In the genomic region with DNA sequence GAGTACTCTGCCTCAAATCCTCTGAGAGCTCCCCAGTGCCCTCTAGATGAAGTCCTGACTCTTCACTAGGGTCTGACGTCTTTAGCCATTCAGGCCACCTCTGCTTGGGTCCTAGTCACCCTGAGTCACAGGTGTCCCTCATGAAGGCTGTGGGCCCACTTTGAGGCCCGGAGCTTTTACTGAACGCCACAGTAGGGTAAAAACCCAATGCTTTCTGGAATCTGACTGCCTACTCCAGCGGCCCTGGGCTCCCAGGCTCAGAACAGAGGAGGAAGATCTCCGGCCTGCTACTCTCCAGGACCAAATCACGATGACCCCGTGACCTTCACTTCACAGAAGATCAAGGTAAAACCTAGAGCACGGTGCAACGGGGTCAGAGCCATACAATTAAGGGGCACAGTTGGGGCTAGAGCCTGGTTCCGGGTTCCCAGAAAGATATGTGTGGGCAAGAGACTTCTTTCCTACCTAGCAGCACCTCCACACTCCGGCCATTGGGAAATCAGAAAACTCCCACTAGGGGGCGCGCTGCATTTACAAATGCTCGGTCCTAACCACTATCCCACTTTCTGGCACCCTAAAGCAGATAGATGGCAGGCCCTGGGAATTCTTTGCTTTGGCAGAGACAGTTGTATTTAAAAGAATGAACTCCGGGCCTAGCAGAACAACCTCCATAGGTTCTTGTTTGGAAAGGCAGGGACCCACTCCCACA, we compare ENCODE assay signal across 8 mouse cellular contexts. TPM values are rescaled to one million over a fixed set of nuclear protein-coding genes. Genes with fewer than 3 reads are reported as not detected.
DNase-seq lines count a peak whose midpoint lies in the region; ATAC-seq lines count a peak whose summit lies in the region.

No protein-coding gene starts in this region.

- DNase-seq in 3T3-L1 (ENCODE audit: low read depth, low spot score) = peak; percentile 94
- DNase-seq in adrenal gland, postnatal 36 days = peak; percentile 90 to 92
- DNase-seq in embryonic facial prominence, embryonic 11.5 days (ENCODE audit: low spot score) = peak; percentile 87
- DNase-seq in heart, embryonic 10.5 days (ENCODE audit: low spot score) = peak; percentile 84
- peak; percentile 71 for DNase-seq in naive thymus-derived CD4-positive, alpha-beta T cell, adult 2 months (ENCODE audit: low read depth)
- peak; percentile 61 to 65 for DNase-seq in spleen, postnatal 36 days (ENCODE audit: low spot score in 2 of 2)

- H3K27me3 ChIP-seq in embryonic facial prominence, embryonic 11.5 days (ENCODE audit: control insufficient read depth, insufficient read depth, low read length) = no peaks in the 10 kb centered on the region
- no peaks in the 10 kb centered on the region for H3K27me3 ChIP-seq in heart, embryonic 10.5 days (ENCODE audit: insufficient read depth, poor library complexity, severe bottlenecking)
- no peaks in the 10 kb centered on the region for H3K27me3 ChIP-seq in kidney, embryonic 14.5 days (ENCODE audit: control insufficient read depth, insufficient read depth, low read length)
- H3K27me3 ChIP-seq in limb, embryonic 12.5 days = peaks cover 13% of the 10 kb centered on the region; the same call in 1 of the 2 replicates

- no peak overlapping the region for H3K27ac ChIP-seq in embryonic facial prominence, embryonic 11.5 days (replicated peaks; ENCODE audit: low read depth, low read length)
- no peak overlapping the region for H3K27ac ChIP-seq in heart, embryonic 10.5 days
- no peak overlapping the region for H3K27ac ChIP-seq in kidney, embryonic 14.5 days (ENCODE audit: low read depth, low read length)
- H3K27ac ChIP-seq in limb, embryonic 12.5 days = no peak overlapping the region

- 31% methylated on average over 15 of the region's 15 CpGs for WGBS in embryonic facial prominence, embryonic 11.5 days
- WGBS in heart, embryonic 10.5 days = 33% methylated on average over 15 of the region's 15 CpGs
- 33% methylated on average over 15 of the region's 15 CpGs for WGBS in kidney, embryonic 14.5 days
- WGBS in limb, embryonic 12.5 days = 35% methylated on average over 15 of the region's 15 CpGs

- H3K36me3 ChIP-seq in embryonic facial prominence, embryonic 11.5 days (replicated peaks; ENCODE audit: control insufficient read depth, insufficient read depth, low read depth, low read length) = no peaks in the 10 kb centered on the region
- H3K36me3 ChIP-seq in heart, embryonic 10.5 days = peaks cover 9% of the 10 kb centered on the region
- H3K36me3 ChIP-seq in kidney, embryonic 14.5 days (ENCODE audit: control insufficient read depth, insufficient read depth, low read length) = no peaks in the 10 kb centered on the region
- H3K36me3 ChIP-seq in limb, embryonic 12.5 days = no peaks in the 10 kb centered on the region

- H3K4me2 ChIP-seq in embryonic facial prominence, embryonic 11.5 days (ENCODE audit: low read depth, low read length) = no peak overlapping the region
- H3K4me2 ChIP-seq in kidney, embryonic 14.5 days (replicated peaks; ENCODE audit: low read depth, low read length) = no peak overlapping the region
- H3K4me2 ChIP-seq in limb, embryonic 12.5 days = no peak overlapping the region

- H3K4me1 ChIP-seq in embryonic facial prominence, embryonic 11.5 days (ENCODE audit: control insufficient read depth, insufficient read depth, low read length) = no peaks in the 10 kb centered on the region
- H3K4me1 ChIP-seq in heart, embryonic 10.5 days = peaks cover 3% of the 10 kb centered on the region; the same call in 1 of the 2 replicates
- no peaks in the 10 kb centered on the region for H3K4me1 ChIP-seq in kidney, embryonic 14.5 days (ENCODE audit: control insufficient read depth, insufficient read depth, low read length)
- H3K4me1 ChIP-seq in limb, embryonic 12.5 days (replicated peaks) = no peaks in the 10 kb centered on the region

- no peak overlapping the region for H3K4me3 ChIP-seq in embryonic facial prominence, embryonic 11.5 days (ENCODE audit: low read depth, low read length)
- no peak overlapping the region for H3K4me3 ChIP-seq in heart, embryonic 10.5 days
- H3K4me3 ChIP-seq in kidney, embryonic 14.5 days (ENCODE audit: low read length) = no peak overlapping the region
- no peak overlapping the region for H3K4me3 ChIP-seq in limb, embryonic 12.5 days (replicated peaks)

- ATAC-seq in embryonic facial prominence, embryonic 11.5 days (replicated peaks; ENCODE audit: insufficient number of reproducible peaks, low FRiP score, low TSS enrichment, low read depth) = peak; percentile 87
- peak; percentile 89 for ATAC-seq in kidney, embryonic 14.5 days (ENCODE audit: low FRiP score, low TSS enrichment)
- ATAC-seq in limb, embryonic 12.5 days (ENCODE audit: insufficient number of reproducible peaks, insufficient read depth, low FRiP score, low TSS enrichment, low read depth) = peak; percentile 58; the same call in 1 of the 2 replicates

- H3K9ac ChIP-seq in embryonic facial prominence, embryonic 11.5 days (replicated peaks; ENCODE audit: low read length) = no peak overlapping the region
- H3K9ac ChIP-seq in kidney, embryonic 14.5 days (ENCODE audit: low read depth, low read length) = no peak overlapping the region
- no peak overlapping the region for H3K9ac ChIP-seq in limb, embryonic 12.5 days (replicated peaks)

- no peaks in the 10 kb centered on the region for H3K9me3 ChIP-seq in embryonic facial prominence, embryonic 11.5 days (replicated peaks; ENCODE audit: control insufficient read depth, low read length)
- H3K9me3 ChIP-seq in heart, embryonic 10.5 days = no peaks in the 10 kb centered on the region
- H3K9me3 ChIP-seq in kidney, embryonic 14.5 days (ENCODE audit: control insufficient read depth, low read length) = no peaks in the 10 kb centered on the region
- no peaks in the 10 kb centered on the region for H3K9me3 ChIP-seq in limb, embryonic 12.5 days

RNA-seq across cellular contexts. Expression of a gene that starts 24.1 kb away (rescaled TPM):
- 10 to 100 TPM in 1 of 2 experiments, 1 to 10 TPM in 1; 5.3 to 20.8 TPM for total RNA-seq in adrenal gland, postnatal 36 days (2021)
- 0.62 and 0.81 TPM in 2 replicates for polyA plus RNA-seq in embryonic facial prominence, embryonic 11.5 days (2014; fragmentation: Nextera tagmentation; extraction: Ambion mirVana)
- polyA plus RNA-seq in heart, embryonic 10.5 days (2016; fragmentation: Nextera tagmentation; extraction: Ambion mirVana) = 0.07 and 0.23 TPM in 2 replicates
- 2.1 and 3.3 TPM in 2 replicates for polyA plus RNA-seq in kidney, embryonic 14.5 days (2014; fragmentation: Nextera tagmentation; extraction: Ambion mirVana)
- polyA plus RNA-seq in limb, embryonic 12.5 days (2016; fragmentation: Nextera tagmentation; extraction: Ambion mirVana) = 0.42 and 0.53 TPM in 2 replicates

RNA-seq across cellular contexts. Expression of a gene that starts 44.7 kb away (rescaled TPM):
- 10 to 100 TPM; 44.1 to 61.4 TPM for total RNA-seq in adrenal gland, postnatal 36 days (2021)
- polyA plus RNA-seq in embryonic facial prominence, embryonic 11.5 days (2014; fragmentation: Nextera tagmentation; extraction: Ambion mirVana) = 19.7 and 22.9 TPM in 2 replicates
- 34.1 and 40.4 TPM in 2 replicates for polyA plus RNA-seq in heart, embryonic 10.5 days (2016; fragmentation: Nextera tagmentation; extraction: Ambion mirVana)
- 31.8 and 36.8 TPM in 2 replicates for polyA plus RNA-seq in kidney, embryonic 14.5 days (2014; fragmentation: Nextera tagmentation; extraction: Ambion mirVana)
- 16.2 and 19.2 TPM in 2 replicates for polyA plus RNA-seq in limb, embryonic 12.5 days (2016; fragmentation: Nextera tagmentation; extraction: Ambion mirVana)
